Mouse (Mus musculus): ENCODE results near the gene Zfp697.

DNA sequence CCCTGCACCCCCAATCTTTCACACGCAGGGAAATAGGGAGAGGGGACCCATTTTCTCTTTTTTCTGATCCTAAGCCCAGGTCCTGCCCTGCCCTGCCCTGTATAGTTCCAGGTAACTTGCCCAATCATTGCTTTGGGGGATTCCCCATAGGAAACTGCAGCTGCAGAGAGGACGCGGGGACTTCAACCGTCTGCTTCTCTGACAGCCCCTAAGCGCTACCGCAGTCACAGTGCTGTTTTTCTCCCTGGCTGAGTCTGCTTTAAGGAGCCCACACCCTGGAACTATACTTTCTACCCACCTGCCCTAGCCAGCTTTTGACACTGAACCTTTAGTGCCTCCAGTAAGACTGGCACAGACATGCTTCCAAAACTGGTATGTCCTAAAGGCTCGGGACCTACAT, 46.4 kb upstream of the Zfp697 start:
- TF ChIP-seq CTCF (IDR thresholded peaks at IDR 0.05; ENCODE audit: low read depth, low read length) (no peak), POLR2A (IDR thresholded peaks at IDR 0.05; ENCODE audit: borderline replicate concordance, low read depth, low read length) (no peak)
